Mouse (Mus musculus) lung, embryonic 14.5 days (tissue): Measurements from ENCODE around the gene Lipc. TPM values are rescaled to one million over a fixed set of nuclear protein-coding genes. Genes with fewer than 3 reads are reported as not detected.

ENCODE experiments used
- ATAC-seq: fragments of 200-750 bp; cut with Nextera tagmentation; 2 replicates; pipeline ENCODE4 v1.8.0; 2017; ENCODE audit warnings: mild to moderate bottlenecking, moderate TSS enrichment, moderate library complexity; ENCODE audit not compliant: insufficient read depth
- DNase-seq: peaks from one replicate; pipeline ENCODE4 v3.0.0-alpha.2; 2015
- H3K27ac ChIP-seq: fragments of 300-500 bp; sonication (generic); 2 replicates; pipeline ENCODE4 v1.5.1; 2014; ENCODE audit warnings: low read depth, mild to moderate bottlenecking, moderate library complexity
- H3K27me3 ChIP-seq: fragments of 300-500 bp; sonication (generic); 2 replicates; pipeline ENCODE4 v1.6.1; 2014; ENCODE audit warnings: low read length, control low read depth; ENCODE audit not compliant: insufficient read depth
- H3K36me3 ChIP-seq: fragments of 300-500 bp; sonication (generic); 2 replicates; pipeline ENCODE4 v1.6.1; 2014; ENCODE audit warnings: control low read depth; ENCODE audit not compliant: insufficient read depth
- H3K4me1 ChIP-seq: fragments of 300-500 bp; sonication (generic); 2 replicates; pipeline ENCODE4 v1.6.1; 2014; ENCODE audit warnings: antibody characterized with exemption, control low read depth; ENCODE audit not compliant: insufficient read depth
- H3K4me2 ChIP-seq: fragments of 300-500 bp; sonication (generic); 2 replicates; pipeline ENCODE4 v1.6.1; 2014; ENCODE audit warnings: mild to moderate bottlenecking
- H3K4me3 ChIP-seq: fragments of 300-500 bp; sonication (generic); 2 replicates; pipeline ENCODE4 v1.5.1; 2014; ENCODE audit warnings: low read depth, low read length
- H3K9ac ChIP-seq: fragments of 300-500 bp; sonication (generic); 2 replicates; pipeline ENCODE4 v1.6.1; 2014
- H3K9me3 ChIP-seq: fragments of 300-500 bp; sonication (generic); 2 replicates; pipeline ENCODE4 v1.6.1; 2016; ENCODE audit warnings: low read depth, low read length, control low read depth
- CTCF ChIP-seq: IDR thresholded peaks from 2 replicates; pipeline ENCODE4 v1.5.1; 2016; ENCODE audit warnings: antibody characterized with exemption, low read depth
- WGBS: fragments of 180-500 bp; shearing (Covaris S2); extraction: QIAGEN DNeasy Blood & Tissue Kit; methylation state at CpG from one replicate; pipeline ENCODE4 v1.1.7; 2014; 5-methylcytosine and 5-hydroxymethylcytosine counted together
- polyA plus RNA-seq: library from polyadenylated mRNA; unstranded; fragments of >200 nt; fragmentation: Nextera tagmentation; extraction: Ambion mirVana; gene quantifications from 2 replicates; pipeline ENCODE4 v1.2.1, GENCODE M21; 2014

The Lipc gene
- polyA plus RNA-seq, 1 experiment from 2014 or later, result 0.11 TPM

- Histone ChIP-seq H3K27ac (no peak overlapping the region), H3K36me3 (no peaks in the 10 kb centered on the region), H3K4me2 (no peak overlapping the region), H3K9me3 (no peaks in the 10 kb centered on the region), H3K4me1 (no peaks in the 10 kb centered on the region), H3K4me3 (no peak overlapping the region), H3K9ac (no peak overlapping the region), H3K27me3 (no peaks in the 10 kb centered on the region)
- WGBS, result 81% methylated on average over 2 of the region's 2 CpGs
- ATAC-seq (no peak), DNase-seq (no peak)
- no peak for TF ChIP-seq CTCF
Observed at GRCm38 (mm10) chr9:70965422-70965821, 13.4 kb upstream of the Lipc start.

GRCm38 (mm10) chr9:70965011-70965410 lies 13.0 kb upstream of the Lipc start:
- no peak overlapping the region for H3K9ac ChIP-seq
- DNase-seq, result no peak
- H3K27ac ChIP-seq, result no peak overlapping the region
- TF ChIP-seq CTCF, result no peak
- no peak for ATAC-seq
- no peaks in the 10 kb centered on the region for H3K4me1 ChIP-seq
- H3K9me3 ChIP-seq, result no peaks in the 10 kb centered on the region
- no peaks in the 10 kb centered on the region for H3K27me3 ChIP-seq
- H3K36me3 ChIP-seq, result no peaks in the 10 kb centered on the region
- no peak overlapping the region for H3K4me2 ChIP-seq
- no peak overlapping the region for H3K4me3 ChIP-seq
- 51% methylated on average over 4 of the region's 4 CpGs for WGBS

GRCm38 (mm10) chr9:70963461-70963891 lies 11.4 kb upstream of the Lipc start:
- no peak for TF ChIP-seq CTCF
- WGBS, result 80% methylated on average over 7 of the region's 7 CpGs
- ATAC-seq, result no peak
- no peaks in the 10 kb centered on the region for H3K36me3 ChIP-seq
- no peaks in the 10 kb centered on the region for H3K27me3 ChIP-seq
- no peaks in the 10 kb centered on the region for H3K9me3 ChIP-seq
- no peak overlapping the region for H3K4me3 ChIP-seq
- H3K4me1 ChIP-seq, result no peaks in the 10 kb centered on the region
- H3K9ac ChIP-seq, result no peak overlapping the region
- no peak overlapping the region for H3K4me2 ChIP-seq
- no peak overlapping the region for H3K27ac ChIP-seq
- peak; percentile 29 for DNase-seq

GRCm38 (mm10) chr9:70962781-70963455 lies 10.9 kb upstream of the Lipc start:
- H3K9ac ChIP-seq, result no peak overlapping the region
- no peaks in the 10 kb centered on the region for H3K9me3 ChIP-seq
- WGBS, result 61% methylated on average over 2 of the region's 2 CpGs
- DNase-seq (no peak), ATAC-seq (no peak)
- no peaks in the 10 kb centered on the region for H3K27me3 ChIP-seq
- TF ChIP-seq CTCF, result no peak
- no peak overlapping the region for H3K4me3 ChIP-seq
- no peaks in the 10 kb centered on the region for H3K36me3 ChIP-seq
- no peak overlapping the region for H3K27ac ChIP-seq
- H3K4me2 ChIP-seq, result no peak overlapping the region
- H3K4me1 ChIP-seq, result no peaks in the 10 kb centered on the region

GRCm38 (mm10) chr9:70960301-70960700 lies 8.3 kb upstream of the Lipc start:
- DNase-seq, result no peak
- Histone ChIP-seq H3K9me3 (no peaks in the 10 kb centered on the region), H3K9ac (no peak overlapping the region), H3K27ac (no peak overlapping the region), H3K4me1 (no peaks in the 10 kb centered on the region), H3K36me3 (no peaks in the 10 kb centered on the region), H3K4me3 (no peak overlapping the region), H3K4me2 (no peak overlapping the region), H3K27me3 (no peaks in the 10 kb centered on the region)
- no peak for TF ChIP-seq CTCF
- ATAC-seq, result no peak
- WGBS, result 85% methylated on average over 5 of the region's 5 CpGs

- H3K9ac ChIP-seq, result no peak overlapping the region
- no peak overlapping the region for H3K27ac ChIP-seq
- no peaks in the 10 kb centered on the region for H3K9me3 ChIP-seq
- 70% methylated on average over 5 of the region's 5 CpGs for WGBS
- H3K4me2 ChIP-seq, result no peak overlapping the region
- no peak overlapping the region for H3K4me3 ChIP-seq
- no peak for TF ChIP-seq CTCF
- H3K36me3 ChIP-seq, result no peaks in the 10 kb centered on the region
- DNase-seq (no peak), ATAC-seq (no peak)
- no peaks in the 10 kb centered on the region for H3K4me1 ChIP-seq
- no peaks in the 10 kb centered on the region for H3K27me3 ChIP-seq
Observed at GRCm38 (mm10) chr9:70959866-70960265, 7.8 kb upstream of the Lipc start.

GRCm38 (mm10) chr9:70959447-70959846 lies 7.4 kb upstream of the Lipc start:
- TF ChIP-seq CTCF, result no peak
- Histone ChIP-seq H3K36me3 (no peaks in the 10 kb centered on the region), H3K27ac (no peak overlapping the region), H3K4me1 (no peaks in the 10 kb centered on the region), H3K27me3 (no peaks in the 10 kb centered on the region), H3K9me3 (no peaks in the 10 kb centered on the region), H3K4me3 (no peak overlapping the region), H3K4me2 (no peak overlapping the region), H3K9ac (no peak overlapping the region)
- WGBS, result 81% methylated on average over 3 of the region's 3 CpGs
- DNase-seq, result no peak
- no peak for ATAC-seq

- 51% methylated on average over 5 of the region's 5 CpGs for WGBS
Observed at GRCm38 (mm10) chr9:70958381-70958780, 6.4 kb upstream of the Lipc start.

More at GRCm38 (mm10) chr9:70958381-70958780, 6.4 kb upstream of the Lipc start:
- no peaks in the 10 kb centered on the region for H3K27me3 ChIP-seq
- ATAC-seq (no peak), DNase-seq (no peak)
- no peak overlapping the region for H3K9ac ChIP-seq
- H3K27ac ChIP-seq, result no peak overlapping the region
- H3K4me3 ChIP-seq, result no peak overlapping the region
- no peaks in the 10 kb centered on the region for H3K36me3 ChIP-seq
- H3K4me1 ChIP-seq, result no peaks in the 10 kb centered on the region
- no peak overlapping the region for H3K4me2 ChIP-seq
- TF ChIP-seq CTCF, result no peak
- no peaks in the 10 kb centered on the region for H3K9me3 ChIP-seq
